Mouse (Mus musculus) liver, postnatal 0 days (tissue): ENCODE results near the gene Nupl1.

Experiments
- CTCF ChIP-seq: sonication (generic); IDR thresholded peaks from 2 replicates; pipeline ENCODE4 v1.5.1; 2016; ENCODE audit warnings: antibody characterized with exemption, low read depth
- EP300 ChIP-seq: IDR thresholded peaks from 2 replicates; pipeline ENCODE4 v1.6.1; 2016; ENCODE audit warnings: antibody characterized with exemption, low read depth, mild to moderate bottlenecking

DNA sequence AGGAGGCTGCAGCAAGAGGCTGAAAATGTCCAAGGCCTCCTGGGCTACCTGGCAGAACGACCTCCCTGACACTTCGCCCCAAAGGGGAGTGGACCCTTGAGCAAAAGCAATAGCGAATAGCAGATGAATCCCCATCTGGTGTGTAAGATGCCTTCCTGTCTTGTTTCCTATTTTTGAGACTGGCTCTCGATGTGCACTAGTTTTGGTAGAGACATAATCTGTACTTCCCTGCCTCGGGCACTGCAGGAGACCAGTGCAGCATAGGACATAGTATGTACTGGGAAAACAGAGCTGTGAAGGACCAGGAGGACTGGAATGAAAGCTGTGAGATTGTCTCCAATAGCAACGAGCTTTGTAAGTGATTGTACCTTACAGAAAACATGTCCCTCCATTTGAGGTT is 22.1 kb upstream of the Nupl1 start:
- TF ChIP-seq CTCF (no peak), EP300 (no peak)
